Mouse (Mus musculus) neural tube, embryonic 13.5 days (tissue): ENCODE measurements at regions not wholly inside any gene's neighbourhood (a gene's known extent, or its start where the extent isn't known, plus 50 kb on each side); places are given as distances from the start of the nearest gene placed in this dataset.

Experiments
- ATAC-seq: fragments of 200-750 bp; cut with Nextera tagmentation; 2 replicates; pipeline ENCODE4 v1.8.0; 2017; ENCODE audit warnings: low read depth, mild to moderate bottlenecking, moderate TSS enrichment, moderate library complexity
- H3K27ac ChIP-seq: fragments of 300-500 bp; sonication (generic); replicated peaks from 2 replicates; pipeline ENCODE4 v1.5.1; 2015; ENCODE audit warnings: moderate library complexity, mild to moderate bottlenecking, inconsistent platforms
- H3K27me3 ChIP-seq: fragments of 300-500 bp; sonication (generic); 2 replicates; pipeline ENCODE4 v1.6.1; 2015; ENCODE audit warnings: mild to moderate bottlenecking, inconsistent platforms
- H3K36me3 ChIP-seq: fragments of 300-500 bp; sonication (generic); 2 replicates; pipeline ENCODE4 v1.6.1; 2015; ENCODE audit warnings: mild to moderate bottlenecking, inconsistent platforms
- H3K4me1 ChIP-seq: fragments of 300-500 bp; sonication (generic); replicated peaks from 2 replicates; pipeline ENCODE4 v1.6.1; 2015; ENCODE audit warnings: inconsistent platforms
- H3K4me2 ChIP-seq: fragments of 300-500 bp; sonication (generic); 2 replicates; pipeline ENCODE4 v1.6.1; 2015; ENCODE audit warnings: inconsistent platforms, mild to moderate bottlenecking, moderate library complexity
- H3K4me3 ChIP-seq: fragments of 300-500 bp; sonication (generic); 2 replicates; pipeline ENCODE4 v1.5.1; 2015; ENCODE audit warnings: mild to moderate bottlenecking, inconsistent platforms
- H3K9ac ChIP-seq: fragments of 300-500 bp; sonication (generic); 2 replicates; pipeline ENCODE4 v1.6.1; 2015; ENCODE audit warnings: moderate library complexity, mild to moderate bottlenecking, inconsistent platforms
- H3K9me3 ChIP-seq: fragments of 300-500 bp; sonication (generic); 2 replicates; pipeline ENCODE4 v1.6.1; 2016; ENCODE audit warnings: inconsistent platforms
- WGBS: fragments of 180-500 bp; shearing (Covaris S2); methylation state at CpG from one replicate; pipeline ENCODE4 v1.1.7; 2015; 5-methylcytosine and 5-hydroxymethylcytosine counted together

- Histone ChIP-seq H3K9ac (no peak overlapping the region), H3K27ac (no peak overlapping the region), H3K9me3 (no peaks in the 10 kb centered on the region), H3K27me3 (no peaks in the 10 kb centered on the region), H3K4me2 (no peak overlapping the region), H3K4me3 (no peak overlapping the region), H3K36me3 (no peaks in the 10 kb centered on the region), H3K4me1 (no peaks in the 10 kb centered on the region)
- ATAC-seq, result no peak
- 86% methylated on average over 8 of the region's 8 CpGs for WGBS
These were observed 369.3 kb downstream of the Ptprc start for GRCm38 (mm10) chr1:137806252-137806651.

GRCm38 (mm10) chr1:137802119-137802518, 373.4 kb downstream of the Ptprc start:
- H3K9me3 ChIP-seq, result no peaks in the 10 kb centered on the region
- H3K36me3 ChIP-seq, result no peaks in the 10 kb centered on the region
- H3K4me1 ChIP-seq, result no peaks in the 10 kb centered on the region
- WGBS, result 79% methylated on average over 4 of the region's 4 CpGs
- no peaks in the 10 kb centered on the region for H3K27me3 ChIP-seq
- no peak overlapping the region for H3K4me2 ChIP-seq
- no peak overlapping the region for H3K9ac ChIP-seq
- ATAC-seq, result no peak
- H3K4me3 ChIP-seq, result no peak overlapping the region
- no peak overlapping the region for H3K27ac ChIP-seq

GRCm38 (mm10) chr1:137800752-137801151, 374.8 kb downstream of the Ptprc start:
- Histone ChIP-seq H3K27me3 (no peaks in the 10 kb centered on the region), H3K27ac (no peak overlapping the region), H3K4me3 (no peak overlapping the region), H3K9me3 (no peaks in the 10 kb centered on the region), H3K4me2 (no peak overlapping the region), H3K36me3 (no peaks in the 10 kb centered on the region), H3K9ac (no peak overlapping the region), H3K4me1 (no peaks in the 10 kb centered on the region)
- no peak for ATAC-seq
- WGBS, result 83% methylated on average over 2 of the region's 2 CpGs

- Histone ChIP-seq H3K4me3 (no peak overlapping the region), H3K4me1 (peaks cover 6% of the 10 kb centered on the region; the same call in 1 of the 2 replicates), H3K36me3 (no peaks in the 10 kb centered on the region), H3K27ac (no peak overlapping the region), H3K9ac (no peak overlapping the region), H3K27me3 (no peaks in the 10 kb centered on the region), H3K9me3 (no peaks in the 10 kb centered on the region), H3K4me2 (no peak overlapping the region)
- ATAC-seq, result no peak
- 91% methylated on average over 3 of the region's 3 CpGs for WGBS
These were observed 386.7 kb downstream of the Ptprc start for GRCm38 (mm10) chr1:137788789-137789188.

GRCm38 (mm10) chr1:137786653-137787052, 388.9 kb downstream of the Ptprc start:
- H3K9ac ChIP-seq, result no peak overlapping the region

GRCm38 (mm10) chr1:137774586-137774985, 400.9 kb downstream of the Ptprc start:
- H3K36me3 ChIP-seq, result no peaks in the 10 kb centered on the region
- H3K4me2 ChIP-seq, result no peak overlapping the region
- H3K27ac ChIP-seq, result no peak overlapping the region
- no peak for ATAC-seq
- H3K9ac ChIP-seq, result no peak overlapping the region
- no peaks in the 10 kb centered on the region for H3K4me1 ChIP-seq
- no peaks in the 10 kb centered on the region for H3K27me3 ChIP-seq
- 0 out of 2 replicates have a peak, but pooled peaks cover 3% of the 10 kb centered on the region for H3K9me3 ChIP-seq
- H3K4me3 ChIP-seq, result no peak overlapping the region

More at GRCm38 (mm10) chr1:137786653-137787052, 388.9 kb downstream of the Ptprc start:
- Histone ChIP-seq H3K27me3 (no peaks in the 10 kb centered on the region), H3K4me2 (no peak overlapping the region), H3K4me1 (peaks cover 6% of the 10 kb centered on the region; the same call in 1 of the 2 replicates), H3K4me3 (no peak overlapping the region), H3K9me3 (no peaks in the 10 kb centered on the region), H3K36me3 (no peaks in the 10 kb centered on the region), H3K27ac (no peak overlapping the region)
- ATAC-seq, result no peak

GRCm38 (mm10) chr1:137760797-137761196, 414.7 kb downstream of the Ptprc start:
- no peak overlapping the region for H3K4me3 ChIP-seq
- no peak overlapping the region for H3K9ac ChIP-seq
- H3K9me3 ChIP-seq, result no peaks in the 10 kb centered on the region
- no peaks in the 10 kb centered on the region for H3K36me3 ChIP-seq
- no peaks in the 10 kb centered on the region for H3K27me3 ChIP-seq
- no peak for ATAC-seq
- WGBS, result 90% methylated on average over 4 of the region's 4 CpGs
- no peak overlapping the region for H3K4me2 ChIP-seq
- H3K27ac ChIP-seq, result no peak overlapping the region
- H3K4me1 ChIP-seq, result no peaks in the 10 kb centered on the region

GRCm38 (mm10) chr1:137751446-137751961, 424.0 kb downstream of the Ptprc start:
- Histone ChIP-seq H3K36me3 (no peaks in the 10 kb centered on the region), H3K27ac (no peak overlapping the region), H3K9ac (no peak overlapping the region), H3K27me3 (no peaks in the 10 kb centered on the region), H3K4me3 (no peak overlapping the region), H3K9me3 (no peaks in the 10 kb centered on the region), H3K4me2 (no peak overlapping the region), H3K4me1 (no peaks in the 10 kb centered on the region)
- WGBS, result 73% methylated on average over 7 of the region's 7 CpGs
- ATAC-seq, result no peak

GRCm38 (mm10) chr1:137750894-137751293, 424.6 kb downstream of the Ptprc start:
- Histone ChIP-seq H3K4me2 (no peak overlapping the region), H3K9ac (no peak overlapping the region), H3K27ac (no peak overlapping the region), H3K36me3 (no peaks in the 10 kb centered on the region), H3K4me3 (no peak overlapping the region), H3K27me3 (no peaks in the 10 kb centered on the region), H3K9me3 (no peaks in the 10 kb centered on the region), H3K4me1 (no peaks in the 10 kb centered on the region)
- ATAC-seq, result no peak
- WGBS, result 69% methylated on average over 5 of the region's 5 CpGs

- H3K4me2 ChIP-seq, result no peak overlapping the region
- no peaks in the 10 kb centered on the region for H3K9me3 ChIP-seq
- H3K4me1 ChIP-seq, result no peaks in the 10 kb centered on the region
- H3K4me3 ChIP-seq, result no peak overlapping the region
- WGBS, result 63% methylated on average over 2 of the region's 2 CpGs
- no peaks in the 10 kb centered on the region for H3K27me3 ChIP-seq
- no peaks in the 10 kb centered on the region for H3K36me3 ChIP-seq
- no peak for ATAC-seq
- H3K9ac ChIP-seq, result no peak overlapping the region
- H3K27ac ChIP-seq, result no peak overlapping the region
These were observed 429.4 kb downstream of the Ptprc start for GRCm38 (mm10) chr1:137746129-137746528.

- H3K9me3 ChIP-seq, result 0 out of 2 replicates have a peak, but pooled peaks cover 3% of the 10 kb centered on the region
- H3K27ac ChIP-seq, result no peak overlapping the region
- no peak overlapping the region for H3K4me2 ChIP-seq
- H3K4me3 ChIP-seq, result no peak overlapping the region
- H3K36me3 ChIP-seq, result no peaks in the 10 kb centered on the region
- WGBS, result 35% methylated on average over 1 of the region's 1 CpGs
- no peak overlapping the region for H3K9ac ChIP-seq
- H3K27me3 ChIP-seq, result no peaks in the 10 kb centered on the region
- H3K4me1 ChIP-seq, result no peaks in the 10 kb centered on the region
- ATAC-seq, result no peak
These were observed 437.2 kb downstream of the Ptprc start for GRCm38 (mm10) chr1:137738157-137738851.

GRCm38 (mm10) chr1:137703882-137704281, 471.6 kb downstream of the Ptprc start:
- no peaks in the 10 kb centered on the region for H3K9me3 ChIP-seq

GRCm38 (mm10) chr1:137698876-137699275, 476.6 kb downstream of the Ptprc start:
- H3K4me1 ChIP-seq, result peaks cover 12% of the 10 kb centered on the region
- ATAC-seq, result no peak
- no peaks in the 10 kb centered on the region for H3K27me3 ChIP-seq
- no peaks in the 10 kb centered on the region for H3K9me3 ChIP-seq
- H3K4me2 ChIP-seq, result no peak overlapping the region
- H3K36me3 ChIP-seq, result no peaks in the 10 kb centered on the region
- WGBS, result 88% methylated on average over 4 of the region's 4 CpGs
- H3K27ac ChIP-seq, result no peak overlapping the region
- no peak overlapping the region for H3K9ac ChIP-seq
- H3K4me3 ChIP-seq, result no peak overlapping the region

More at GRCm38 (mm10) chr1:137703882-137704281, 471.6 kb downstream of the Ptprc start:
- Histone ChIP-seq H3K27ac (no peak overlapping the region), H3K4me3 (no peak overlapping the region), H3K27me3 (no peaks in the 10 kb centered on the region), H3K4me1 (no peaks in the 10 kb centered on the region), H3K36me3 (no peaks in the 10 kb centered on the region), H3K9ac (no peak overlapping the region), H3K4me2 (no peak overlapping the region)
- WGBS, result 96% methylated on average over 3 of the region's 3 CpGs
- no peak for ATAC-seq
